Mouse (Mus musculus) lung, adult 2 months (tissue): Measurements from ENCODE around the gene Abcb9.

Experiments used
- CTCF ChIP-seq: fragments of 200-500 bp; IDR thresholded peaks from 2 replicates; pipeline ENCODE4 v1.5.1; 2011; ENCODE audit warnings: mild to moderate bottlenecking, low read length, control low read depth; ENCODE audit not compliant: insufficient read depth
- POLR2A ChIP-seq: fragments of 200-500 bp; IDR thresholded peaks from 2 replicates; pipeline ENCODE4 v1.6.1; 2011; ENCODE audit warnings: low read depth, mild to moderate bottlenecking, control low read depth, low read length, borderline replicate concordance; ENCODE audit errors: extremely low read depth

- TF ChIP-seq CTCF (no peak), POLR2A (no peak)
Observed at GRCm38 (mm10) chr5:124076559-124076958, 19.0 kb downstream of the Abcb9 start.
